Mouse (Mus musculus) inflammation-experienced regulatory T-cells, adult 6 months (primary cell): ENCODE measurements around the gene Snrnp48. TPM values are rescaled to one million over a fixed set of nuclear protein-coding genes. Genes with fewer than 3 reads are reported as not detected.

Experiments used
- ATAC-seq: one replicate; pipeline ENCODE4 v1.8.0; 2017
- polyA plus RNA-seq, 3 experiments: library from polyadenylated mRNA; unstranded; fragments of 100-300 nt; shearing (Covaris generic); gene quantifications; one replicate each; pipeline ENCODE4 v1.2.1; 2017

The Snrnp48 gene
- polyA plus RNA-seq, 3 experiments from 2014 or later: 50.6 to 77.0 (median 52.7) TPM

DNA sequence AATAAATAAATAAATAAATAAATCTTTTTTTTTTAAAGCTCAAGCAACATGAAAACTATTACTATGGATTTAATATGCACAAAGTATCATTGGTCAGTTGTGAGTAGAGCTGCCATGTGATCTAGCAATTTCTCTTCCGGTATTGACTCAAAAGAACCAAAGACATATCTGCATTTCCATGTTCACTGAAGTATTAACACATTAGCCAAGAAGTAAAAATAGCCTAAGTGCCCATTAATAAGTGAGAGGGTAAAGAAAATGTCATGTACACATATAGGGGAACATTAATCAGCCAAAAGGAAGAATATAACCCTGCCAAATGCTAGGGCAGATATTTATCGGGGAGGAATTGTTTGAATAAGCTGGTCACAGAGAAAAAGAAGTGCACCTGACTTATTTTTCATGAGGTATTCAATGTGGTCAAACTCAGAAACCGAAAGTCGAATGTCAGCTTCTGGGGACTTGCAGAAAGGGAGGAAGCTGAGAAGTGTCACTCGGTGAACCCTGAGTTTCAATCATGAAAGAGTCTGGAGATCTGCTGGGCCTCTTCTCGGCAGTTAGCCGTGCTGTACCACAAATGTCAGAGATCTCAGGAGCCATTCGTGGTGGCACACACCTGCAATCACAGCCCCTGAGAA, 64.4 kb downstream of the Snrnp48 start:
- no peak for ATAC-seq

DNA sequence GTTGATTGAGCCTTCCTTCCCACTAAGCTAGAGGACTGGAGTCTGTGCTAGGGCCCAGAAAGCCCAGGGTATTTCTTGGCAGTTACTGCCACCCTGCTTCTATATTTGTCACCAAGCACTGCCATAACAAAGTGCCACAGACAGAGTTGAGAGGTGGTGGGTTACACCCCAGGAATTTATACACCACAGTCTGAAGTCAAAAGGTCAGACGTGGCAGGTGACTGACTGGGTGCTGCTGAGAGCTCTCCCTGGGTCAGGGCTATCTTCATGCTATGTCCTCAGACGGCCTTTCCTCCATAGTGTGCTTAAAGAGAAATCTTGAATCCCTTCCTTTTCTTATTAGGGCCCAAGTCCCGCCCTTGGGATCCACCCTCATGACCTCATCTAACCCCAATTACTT, 67.9 kb downstream of the Snrnp48 start:
- no peak for ATAC-seq

Other genes starting within 250 kb of the Snrnp48 start
- gene Ssr1, start 210.7 kb upstream of the Snrnp48 start, polyA plus RNA-seq: 100 to 1,000 TPM in 1 of 3 experiments, 10 to 100 TPM in 2; 90.4 to 169 (median 97.7) TPM
- 100 to 1,000 TPM in 1 of 3 experiments, 10 to 100 TPM in 2; 86.6 to 129 (median 91.8) TPM for gene Riok1, start 167.9 kb upstream of the Snrnp48 start, polyA plus RNA-seq
- gene Cage1, start 167.9 kb upstream of the Snrnp48 start, polyA plus RNA-seq: 1 to 10 TPM; 1.1 to 3.9 (median 1.5) TPM
- gene Dsp, start 53.6 kb upstream of the Snrnp48 start, polyA plus RNA-seq: under 1 TPM; 0.09 to 0.31 (median 0.28) TPM
- not detected for gene Bmp6, start 140.2 kb downstream of the Snrnp48 start, polyA plus RNA-seq